Mouse (Mus musculus) testis, adult 2 months (tissue): ENCODE data around the gene Zfp866. TPM values are rescaled to one million over a fixed set of nuclear protein-coding genes. Genes with fewer than 3 reads are reported as not detected.

Experiments
- H3K27ac ChIP-seq: fragments of 200-500 bp; 2 replicates; pipeline ENCODE4 v1.5.1; 2012; ENCODE audit warnings: low read depth, low read length; ENCODE audit not compliant: control insufficient read depth, insufficient read depth
- H3K27me3 ChIP-seq: fragments of 200-500 bp; 2 replicates; pipeline ENCODE4 v1.6.1; 2012; ENCODE audit warnings: mild to moderate bottlenecking, low read length, moderate library complexity; ENCODE audit not compliant: control insufficient read depth, insufficient read depth
- H3K36me3 ChIP-seq: fragments of 200-500 bp; 2 replicates; pipeline ENCODE4 v1.6.1; 2012; ENCODE audit warnings: mild to moderate bottlenecking, low read length; ENCODE audit not compliant: control insufficient read depth, insufficient read depth
- H3K4me1 ChIP-seq: fragments of 200-500 bp; 2 replicates; pipeline ENCODE4 v1.6.1; 2012; ENCODE audit warnings: low read length; ENCODE audit not compliant: control insufficient read depth, insufficient read depth
- H3K4me3 ChIP-seq: fragments of 200-500 bp; 2 replicates; pipeline ENCODE4 v1.5.1; 2012; ENCODE audit warnings: low read depth, mild to moderate bottlenecking, low read length, moderate library complexity, mixed read lengths; ENCODE audit not compliant: control insufficient read depth
- CTCF ChIP-seq: fragments of 200-500 bp; IDR thresholded peaks from 2 replicates; pipeline ENCODE4 v1.5.1; 2012; ENCODE audit warnings: low read depth, mild to moderate bottlenecking, inconsistent platforms, low read length, moderate library complexity; ENCODE audit not compliant: control insufficient read depth, insufficient read depth, insufficient replicate concordance
- POLR2A ChIP-seq: fragments of 200-500 bp; IDR thresholded peaks from 2 replicates; pipeline ENCODE4 v1.6.1; 2012; ENCODE audit warnings: low read depth, mild to moderate bottlenecking, inconsistent platforms, low read length, moderate library complexity; ENCODE audit not compliant: control insufficient read depth
- polyA plus RNA-seq: library from polyadenylated mRNA; depleted of rRNA; stranded (reverse); fragments of >200 nt; gene quantifications from 2 replicates; pipeline ENCODE4 v1.2.3, GENCODE M21; 2012

The Zfp866 gene
- polyA plus RNA-seq, 1 experiment = 8.1 TPM

DNA sequence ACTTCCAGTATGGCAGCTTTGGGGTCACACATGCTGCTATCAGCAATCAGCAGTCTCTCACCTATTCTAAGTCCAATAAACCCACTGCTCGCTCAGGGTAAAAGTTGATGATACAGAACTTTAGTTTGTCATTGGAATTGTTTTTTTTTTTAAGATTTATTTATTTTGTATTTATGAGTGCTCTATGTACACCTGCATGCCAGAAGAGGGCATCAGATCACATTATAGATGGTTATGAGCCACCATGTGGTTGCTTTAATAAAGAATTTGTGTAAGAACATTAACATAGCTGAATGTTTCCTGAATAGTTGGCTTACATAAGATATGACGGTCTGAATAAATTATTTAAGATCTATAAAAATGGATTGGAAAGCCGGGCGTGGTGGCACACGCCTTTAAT is 32.7 kb downstream of the Zfp866 start:
- Histone ChIP-seq H3K36me3 (peaks cover 2% of the 10 kb centered on the region; the same call in 1 of the 2 replicates), H3K4me3 (no peak overlapping the region), H3K4me1 (no peaks in the 10 kb centered on the region), H3K27me3 (no peaks in the 10 kb centered on the region), H3K27ac (no peak overlapping the region)
- no peak for TF ChIP-seq CTCF
- TF ChIP-seq POLR2A = no peak

DNA sequence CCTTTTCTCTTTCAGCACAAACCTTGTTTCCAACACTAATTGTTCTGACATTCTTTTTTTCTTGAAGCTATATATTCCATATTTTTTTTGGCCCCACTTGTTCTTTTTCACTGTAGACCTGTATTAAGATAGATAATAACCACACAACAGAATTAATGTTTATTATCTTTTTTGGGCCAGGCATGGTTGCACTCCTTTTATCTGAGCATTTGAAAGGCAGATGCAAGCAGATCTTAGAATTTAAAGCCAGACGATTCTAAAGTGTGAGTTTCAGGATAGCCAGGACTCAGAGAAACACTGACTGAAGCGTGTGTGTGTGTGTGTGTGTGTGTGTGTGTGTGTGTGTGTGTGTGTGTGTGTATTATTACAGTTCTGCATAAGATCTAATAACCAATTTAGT is 38.5 kb downstream of the Zfp866 start:
- H3K4me1 ChIP-seq = peaks cover 3% of the 10 kb centered on the region; the same call in 1 of the 2 replicates
- H3K27me3 ChIP-seq = no peaks in the 10 kb centered on the region
- TF ChIP-seq CTCF (no peak), POLR2A (no peak)
- H3K27ac ChIP-seq = no peak overlapping the region
- H3K36me3 ChIP-seq = no peaks in the 10 kb centered on the region
- H3K4me3 ChIP-seq = no peak overlapping the region

GRCm38 (mm10) chr8:69749544-69750454 is 41.2 kb downstream of the Zfp866 start, which contains the start of gene Zfp963:
Zfp963 (minus strand) TSS chr8:69749970.
- peak within 1 kb of the TSS; percentile 93 for H3K27ac ChIP-seq
- TF ChIP-seq POLR2A (peak; percentile 99), CTCF (no peak)

DNA sequence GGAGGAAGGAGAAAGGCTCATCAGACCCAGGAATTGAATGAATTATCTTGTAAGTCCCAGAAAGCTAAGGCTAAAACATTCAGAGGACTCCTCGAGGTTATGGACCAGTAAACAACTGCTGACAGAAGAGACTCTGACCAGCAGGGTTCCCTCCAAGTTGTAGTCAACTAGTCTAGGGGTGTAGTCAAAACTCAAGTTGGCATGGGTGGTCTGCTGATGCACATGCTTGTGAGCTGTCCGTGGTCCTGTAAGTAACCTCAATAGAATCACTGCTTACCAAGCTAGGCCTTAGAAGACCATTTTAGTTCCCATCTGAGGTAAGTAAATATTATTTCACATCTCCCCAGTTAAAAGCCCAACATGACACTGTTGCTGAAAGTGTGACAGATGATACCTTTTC is 49.7 kb downstream of the Zfp866 start:
- Histone ChIP-seq H3K27me3 (no peaks in the 10 kb centered on the region), H3K4me3 (no peak overlapping the region), H3K36me3 (no peaks in the 10 kb centered on the region), H3K4me1 (no peaks in the 10 kb centered on the region), H3K27ac (no peak overlapping the region)
- TF ChIP-seq CTCF (no peak), POLR2A (no peak)

More at GRCm38 (mm10) chr8:69749544-69750454, 41.2 kb downstream of the Zfp866 start, which contains the start of gene Zfp963:
- no peaks in the 10 kb centered on the region for H3K27me3 ChIP-seq
- peaks cover 3% of the 10 kb centered on the region; the same call in 1 of the 2 replicates for H3K4me1 ChIP-seq
- peak within 1 kb of the TSS; percentile 95 for H3K4me3 ChIP-seq
- H3K36me3 ChIP-seq = no peaks in the 10 kb centered on the region

- Histone ChIP-seq H3K4me1 (no peaks in the 10 kb centered on the region), H3K36me3 (no peaks in the 10 kb centered on the region), H3K27ac (no peak overlapping the region), H3K4me3 (no peak overlapping the region), H3K27me3 (no peaks in the 10 kb centered on the region)
- TF ChIP-seq CTCF (no peak), POLR2A (no peak)
These were observed 50.2 kb downstream of the Zfp866 start for GRCm38 (mm10) chr8:69740763-69741162.

GRCm38 (mm10) chr8:69735495-69735894 is 55.5 kb downstream of the Zfp866 start:
- H3K4me3 ChIP-seq = no peak overlapping the region

DNA sequence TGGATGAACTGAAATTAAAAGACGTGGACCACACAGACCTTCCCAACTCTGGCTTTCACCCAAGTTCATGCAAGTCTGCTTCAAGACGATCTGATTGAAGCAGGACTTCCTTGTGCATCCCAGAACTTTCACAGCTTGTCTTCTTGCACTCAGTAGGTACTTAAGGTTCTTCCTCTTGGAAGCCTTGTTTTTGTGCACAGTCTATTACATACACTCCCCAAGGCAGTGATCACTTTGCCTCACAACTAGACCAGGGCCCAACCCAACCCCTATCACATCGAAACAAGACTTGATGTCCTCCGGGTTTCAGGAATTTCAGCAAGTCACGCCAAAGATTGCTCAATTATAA is 73.8 kb downstream of the Zfp866 start:
- no peaks in the 10 kb centered on the region for H3K27me3 ChIP-seq
- TF ChIP-seq CTCF = no peak
- no peaks in the 10 kb centered on the region; the same call in 1 of the 2 replicates for H3K4me1 ChIP-seq
- 0 out of 2 replicates have a peak overlapping the region, but pooled peaks have one; percentile 4 for H3K27ac ChIP-seq
- no peaks in the 10 kb centered on the region; the same call in 1 of the 2 replicates for H3K36me3 ChIP-seq
- H3K4me3 ChIP-seq = peak overlapping the region; percentile 41

More at GRCm38 (mm10) chr8:69735495-69735894, 55.5 kb downstream of the Zfp866 start:
- H3K4me1 ChIP-seq = no peaks in the 10 kb centered on the region
- no peaks in the 10 kb centered on the region for H3K36me3 ChIP-seq
- TF ChIP-seq CTCF = no peak
- TF ChIP-seq POLR2A = no peak
- no peak overlapping the region for H3K27ac ChIP-seq
- H3K27me3 ChIP-seq = no peaks in the 10 kb centered on the region
